Mouse (Mus musculus) heart, postnatal 0 days (tissue): Measurements from ENCODE around the gene Klf15.

Experiments
- CTCF ChIP-seq: IDR thresholded peaks from 2 replicates; pipeline ENCODE4 v1.5.1; 2016; ENCODE audit warnings: antibody characterized with exemption, control low read depth, low read depth
- EP300 ChIP-seq: IDR thresholded peaks from 2 replicates; pipeline ENCODE4 v1.6.1; 2016; ENCODE audit warnings: antibody characterized with exemption, low read depth

- TF ChIP-seq CTCF (no peak), EP300 (no peak)
Observed at GRCm38 (mm10) chr6:90514369-90514768, 52.0 kb downstream of the Klf15 start.
